Mouse (Mus musculus) 416B (cell line): ENCODE measurements around the gene Utp20.

Experiments
- DNase-seq: peaks from one replicate; pipeline ENCODE4 v3.0.0; 2011; ENCODE audit warnings: low read depth

Utp20 gene

GRCm38 (mm10) chr10:88716986-88717755 is 109.4 kb downstream of the Utp20 start:
- DNase-seq, result no peak

- no peak for DNase-seq
Observed at GRCm38 (mm10) chr10:88715621-88716020, 111.0 kb downstream of the Utp20 start.

GRCm38 (mm10) chr10:88714744-88715143 is 111.9 kb downstream of the Utp20 start:
- DNase-seq, result no peak

GRCm38 (mm10) chr10:88712359-88712758 is 114.2 kb downstream of the Utp20 start:
- peak; percentile 41 for DNase-seq

GRCm38 (mm10) chr10:88708671-88709523 is 117.7 kb downstream of the Utp20 start:
- peak; percentile 75 for DNase-seq

- no peak for DNase-seq
Observed at GRCm38 (mm10) chr10:88700938-88701337, 125.7 kb downstream of the Utp20 start.
